Mouse (Mus musculus) olfactory bulb, adult 2 months (tissue): ENCODE measurements at regions not wholly inside any gene's neighbourhood (a gene's known extent, or its start where the extent isn't known, plus 50 kb on each side); places are given as distances from the start of the nearest gene placed in this dataset.

Experiments used
- CTCF ChIP-seq: fragments of 200-500 bp; IDR thresholded peaks from 2 replicates; pipeline ENCODE4 v1.5.1; 2012; ENCODE audit warnings: low read depth, mild to moderate bottlenecking, low read length, moderate library complexity; ENCODE audit not compliant: insufficient read depth
- POLR2A ChIP-seq: fragments of 200-500 bp; IDR thresholded peaks from 2 replicates; pipeline ENCODE4 v1.6.1; 2012; ENCODE audit warnings: mild to moderate bottlenecking, low read depth, low read length, moderate library complexity; ENCODE audit not compliant: insufficient read depth

- no peak for TF ChIP-seq CTCF
- TF ChIP-seq POLR2A = no peak
Measured at GRCm38 (mm10) chr5:96919149-96919548, 78.3 kb upstream of the Bmp2k start.
